Mouse (Mus musculus): ENCODE results near the gene Prl8a6. TPM values are rescaled to one million over a fixed set of nuclear protein-coding genes. Genes with fewer than 3 reads are reported as not detected.

Gene Prl8a6
- not detected for total RNA-seq (2021)
- long read RNA-seq, experiment 1: 0 reads
- long read RNA-seq, experiment 2: 0 reads

DNA sequence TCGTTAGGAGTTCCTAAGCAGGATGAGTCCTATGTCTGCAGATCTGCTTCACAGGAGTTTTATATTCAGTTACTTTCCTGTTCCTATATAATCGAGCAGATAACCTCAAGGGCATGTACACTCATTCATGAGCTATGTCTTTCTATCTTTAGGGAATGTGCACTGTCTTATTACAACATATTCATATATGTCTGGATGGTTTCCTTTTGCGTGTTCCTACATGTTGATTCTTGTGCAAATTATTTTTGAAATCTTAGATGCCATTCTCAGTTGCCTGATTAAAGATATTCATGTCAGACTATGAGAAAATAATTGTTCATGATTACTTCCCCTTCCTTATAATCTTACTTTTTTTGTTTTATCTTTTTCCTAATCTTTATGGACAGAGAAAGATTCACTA is at the start of gene Prl8a6:
Prl8a6 (minus strand) TSS at position 101 of the 400 bp plus-strand sequence.
- DNase-seq: no peak

DNA sequence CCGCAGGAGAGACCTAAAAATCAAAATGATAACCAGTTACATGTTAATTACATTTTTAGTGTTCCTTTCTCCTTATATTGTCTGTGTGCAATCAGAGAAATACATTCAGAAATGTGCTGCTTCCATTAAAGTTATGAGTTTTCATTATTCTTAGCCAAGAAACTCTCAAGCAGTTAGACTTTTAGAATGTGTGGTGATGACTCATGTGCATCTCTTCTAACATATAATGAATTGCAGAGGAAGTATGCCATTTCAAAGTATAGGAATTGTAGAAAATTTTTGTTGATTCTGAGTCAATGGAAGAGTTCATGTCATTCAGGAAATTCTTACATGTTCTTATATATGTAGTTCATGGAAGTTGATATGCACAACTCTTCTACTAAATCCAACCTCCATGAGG is 5.3 kb downstream of the Prl8a6 start:
- DNase-seq: no peak

GRCm38 (mm10) chr13:27413640-27414039 is 24.8 kb downstream of the Prl8a6 start:
- no peak for DNase-seq

GRCm38 (mm10) chr13:27399061-27399724 is 39.3 kb downstream of the Prl8a6 start:
- no peak for DNase-seq

GRCm38 (mm10) chr13:27390746-27391145 is 47.7 kb downstream of the Prl8a6 start, which contains the start of gene Prl2b1:
Prl2b1 (minus strand) TSS chr13:27390846.
- no peak for DNase-seq

Other genes with a start within 250 kb of the Prl8a6 start
- not detected for gene Prl3c1, start 242.0 kb downstream of the Prl8a6 start, total RNA-seq (2021)
- not detected for gene Prl3b1, start 196.8 kb downstream of the Prl8a6 start, total RNA-seq (2021)
- gene Prl3a1, start 179.3 kb downstream of the Prl8a6 start, total RNA-seq (2021): not detected
- not detected for gene Prl6a1, start 126.1 kb downstream of the Prl8a6 start, total RNA-seq (2021)
- gene Prl8a2, start 93.0 kb downstream of the Prl8a6 start, total RNA-seq (2021): 1 to 10 TPM; 1.6 to 5.2 TPM
- not detected for gene Prl2b1, start 47.8 kb downstream of the Prl8a6 start, total RNA-seq (2021)
- gene Prl8a8, start 74.5 kb upstream of the Prl8a6 start, total RNA-seq (2021): not detected
- gene Prl8a9, start 125.9 kb upstream of the Prl8a6 start, total RNA-seq (2021): not detected
- not detected for gene Prl8a1, start 143.5 kb upstream of the Prl8a6 start, total RNA-seq (2021)
- not detected for gene Prl7b1, start 171.9 kb upstream of the Prl8a6 start, total RNA-seq (2021)
- gene Prl7a1, start 203.8 kb upstream of the Prl8a6 start, total RNA-seq (2021): not detected
- not detected for gene Prl7a2, start 229.3 kb upstream of the Prl8a6 start, total RNA-seq (2021)